ENCODE assay signal across 29 mouse cellular contexts in genomic region chr3:79299401-79299800, GRCm38 (mm10). TPM values are rescaled to one million over a fixed set of nuclear protein-coding genes. Genes with fewer than 3 reads are reported as not detected.
"Had no signal": no experiment of that assay in that cellular context is flagged by ENCODE, and none has a peak within 500 bp of the region (broad histone marks: within the 10 kb centered on the region; RNA-seq: fewer than 3 reads in every experiment).

No protein-coding gene starts in this region.

- DNase-seq: kidney, adult 2 months; kidney, postnatal 36 days; layer of hippocampus, postnatal 36 days; liver, postnatal 0 days; lung, embryonic 14.5 days; lung, postnatal 10 days; lung, postnatal 36 days; right cerebral cortex, adult 18-20 months; right cerebral cortex, postnatal 14 days; right cerebral cortex, postnatal 4 days; spleen, adult 18-20 months; thymus, postnatal 25 days had no signal

- H3K9ac ChIP-seq: limb, embryonic 13.5 days; liver, embryonic 14.5 days; liver, postnatal 0 days; lung, embryonic 14.5 days; midbrain, embryonic 12.5 days; midbrain, embryonic 15.5 days; neural tube, embryonic 12.5 days; neural tube, embryonic 15.5 days; stomach, embryonic 15.5 days had no signal

- H3K36me3 ChIP-seq: limb, embryonic 10.5 days; limb, embryonic 13.5 days; midbrain, embryonic 12.5 days; midbrain, embryonic 15.5 days; neural tube, embryonic 12.5 days; neural tube, embryonic 15.5 days; stomach, embryonic 15.5 days had no signal

- H3K9me3 ChIP-seq: limb, embryonic 10.5 days; limb, embryonic 13.5 days; midbrain, embryonic 12.5 days; midbrain, embryonic 15.5 days; neural tube, embryonic 12.5 days; neural tube, embryonic 15.5 days; stomach, embryonic 15.5 days had no signal

- H3K27me3 ChIP-seq: limb, embryonic 13.5 days; midbrain, embryonic 12.5 days; midbrain, embryonic 15.5 days; neural tube, embryonic 12.5 days; neural tube, embryonic 15.5 days; stomach, embryonic 15.5 days had no signal

- H3K4me1 ChIP-seq: limb, embryonic 10.5 days; limb, embryonic 13.5 days; midbrain, embryonic 12.5 days; midbrain, embryonic 15.5 days; neural tube, embryonic 12.5 days; neural tube, embryonic 15.5 days; stomach, embryonic 15.5 days had no signal

- ATAC-seq: intestine, postnatal 0 days; liver, postnatal 0 days; midbrain, embryonic 15.5 days had no signal

- H3K27ac ChIP-seq: kidney, postnatal 0 days; limb, embryonic 10.5 days; limb, embryonic 13.5 days; liver, embryonic 14.5 days; midbrain, embryonic 12.5 days; midbrain, embryonic 15.5 days; neural tube, embryonic 12.5 days; neural tube, embryonic 15.5 days; stomach, embryonic 15.5 days had no signal

- H3K4me2 ChIP-seq: limb, embryonic 13.5 days; liver, embryonic 11.5 days; lung, embryonic 14.5 days; midbrain, embryonic 12.5 days; midbrain, embryonic 15.5 days; neural tube, embryonic 12.5 days; neural tube, embryonic 15.5 days; stomach, embryonic 15.5 days had no signal

- H3K4me3 ChIP-seq: limb, embryonic 10.5 days; limb, embryonic 13.5 days; midbrain, embryonic 12.5 days; midbrain, embryonic 15.5 days; neural tube, embryonic 12.5 days; neural tube, embryonic 15.5 days; stomach, embryonic 15.5 days had no signal

RNA-seq across cellular contexts. Expression of gene Gm17359, which starts 37.1 kb away (rescaled TPM):
- total RNA-seq: layer of hippocampus, adult 8-10 months; layer of hippocampus, postnatal 10 days; layer of hippocampus, postnatal 36 days; left cerebral cortex, adult 8-10 months; left cerebral cortex, postnatal 25 days had no signal
- polyA plus RNA-seq: intestine, postnatal 0 days; kidney, embryonic 14.5 days; kidney, postnatal 0 days; limb, embryonic 10.5 days; liver, embryonic 11.5 days; liver, embryonic 14.5 days; lung, embryonic 14.5 days; midbrain, embryonic 12.5 days; midbrain, embryonic 15.5 days; neural tube, embryonic 15.5 days; stomach, embryonic 15.5 days; thymus, postnatal 0 days had no signal
